Mouse (Mus musculus) brain, embryonic 14.5 days (tissue): ENCODE results near the gene Smim1.

Experiments used
- CTCF ChIP-seq: fragments of 200-500 bp; IDR thresholded peaks from 2 replicates; pipeline ENCODE4 v1.5.1; 2012; ENCODE audit warnings: inconsistent platforms, mild to moderate bottlenecking, moderate library complexity, borderline replicate concordance; ENCODE audit not compliant: insufficient read depth, insufficient read length; ENCODE audit errors: extremely low read depth
- POLR2A ChIP-seq: fragments of 200-500 bp; IDR thresholded peaks from 2 replicates; pipeline ENCODE4 v1.6.1; 2012; ENCODE audit warnings: mild to moderate bottlenecking, inconsistent platforms, borderline replicate concordance; ENCODE audit not compliant: poor library complexity, insufficient read depth, insufficient read length, severe bottlenecking; ENCODE audit errors: extremely low read depth

DNA sequence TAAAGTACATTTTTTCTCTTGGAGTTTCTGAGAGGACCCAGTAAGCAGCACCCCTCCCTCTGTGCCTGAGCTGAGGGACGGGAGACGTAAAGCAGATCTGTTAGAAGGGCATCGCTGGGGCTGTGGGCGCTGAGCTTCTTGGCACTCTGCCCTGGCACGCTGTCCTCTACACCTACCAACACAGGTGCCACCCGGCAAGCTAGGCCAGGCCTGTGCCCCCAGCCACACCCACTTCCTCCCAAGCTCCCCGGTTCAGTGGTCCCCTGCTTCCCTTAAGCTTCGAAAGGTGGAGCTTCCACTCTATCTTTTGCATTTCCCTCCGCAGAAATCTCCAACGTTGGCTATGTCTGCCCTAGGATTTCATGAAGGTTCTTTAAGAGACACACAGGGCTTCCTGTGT is 46.8 kb downstream of the Smim1 start:
- TF ChIP-seq POLR2A (no peak), CTCF (no peak)
